Mouse (Mus musculus): ENCODE measurements around the gene Cdh4.
A peak's percentile ranks its signal among the peaks of the same experiment; 100 is the strongest.

The Cdh4 gene

DNA sequence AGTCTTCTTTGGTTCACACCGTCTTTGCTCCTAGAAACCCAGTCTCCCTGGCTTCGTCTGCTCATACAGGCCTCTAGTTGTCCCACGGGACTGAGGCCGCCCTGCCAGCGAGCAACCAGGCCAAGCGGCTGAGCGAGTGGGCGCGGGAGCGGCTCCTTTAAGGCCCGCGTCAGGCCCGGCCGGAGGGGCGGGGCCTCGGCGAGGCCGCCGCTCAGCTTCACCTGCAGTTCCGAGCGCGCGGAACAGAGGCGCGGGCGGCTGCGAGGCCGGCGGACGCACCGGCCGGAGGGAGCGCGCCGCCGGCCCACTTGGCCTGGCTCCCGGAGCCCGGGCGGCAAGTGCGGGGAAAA, at the start of gene Cdh4:
Gene Cdh4 (plus strand): TSS at position 241 of the 350 bp plus-strand sequence.
- DNase-seq = peak; percentile 69

DNA sequence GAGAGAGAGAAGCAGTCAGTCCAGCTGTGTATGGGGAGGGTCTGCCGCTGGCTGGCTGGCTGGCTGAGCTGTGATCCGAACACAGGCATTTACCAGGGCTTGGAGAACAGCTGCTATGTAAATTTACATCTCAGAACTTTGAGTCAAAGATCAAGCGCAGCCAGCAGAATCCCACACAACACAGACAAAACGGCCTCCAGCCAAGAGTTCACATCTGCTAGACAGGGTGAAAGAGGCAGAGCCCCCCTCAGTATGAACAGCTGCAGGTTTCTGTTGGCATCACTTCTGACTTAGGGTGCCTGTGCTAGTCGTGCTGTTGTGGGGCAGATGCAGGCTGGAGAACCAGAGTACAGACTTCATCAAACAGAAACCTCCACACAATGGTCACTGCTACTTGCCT, 46.8 kb upstream of the Cdh4 start:
- DNase-seq = no peak

DNA sequence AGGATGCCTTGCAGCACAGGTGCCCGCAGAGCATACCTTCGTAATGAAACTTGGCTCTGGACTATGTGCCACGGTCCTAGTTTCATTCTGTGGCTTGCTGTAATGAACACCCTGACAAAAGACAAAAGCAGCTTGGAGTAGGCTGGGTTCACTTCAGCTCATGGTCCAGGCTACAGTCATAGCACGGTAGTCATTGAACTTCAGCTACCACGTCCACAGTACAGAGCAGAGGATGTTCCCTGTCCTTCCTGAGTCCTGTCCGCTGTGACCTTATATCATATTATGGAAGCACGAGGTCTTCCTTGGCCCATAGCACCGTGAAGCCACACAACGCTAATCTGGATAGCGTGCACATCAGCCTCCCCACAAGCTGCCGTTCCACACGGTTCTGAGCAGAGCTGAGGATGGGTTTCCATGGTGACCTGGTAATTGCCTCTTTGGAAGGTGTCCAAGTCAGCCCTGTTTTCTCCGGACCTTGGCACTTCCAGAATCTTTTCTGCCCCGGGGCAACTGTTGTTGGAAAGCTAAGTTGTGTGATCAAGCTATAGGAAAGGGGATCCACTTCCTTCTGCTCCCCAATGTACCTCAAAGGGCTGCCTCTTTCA, 42.5 kb upstream of the Cdh4 start:
- DNase-seq = no peak

DNA sequence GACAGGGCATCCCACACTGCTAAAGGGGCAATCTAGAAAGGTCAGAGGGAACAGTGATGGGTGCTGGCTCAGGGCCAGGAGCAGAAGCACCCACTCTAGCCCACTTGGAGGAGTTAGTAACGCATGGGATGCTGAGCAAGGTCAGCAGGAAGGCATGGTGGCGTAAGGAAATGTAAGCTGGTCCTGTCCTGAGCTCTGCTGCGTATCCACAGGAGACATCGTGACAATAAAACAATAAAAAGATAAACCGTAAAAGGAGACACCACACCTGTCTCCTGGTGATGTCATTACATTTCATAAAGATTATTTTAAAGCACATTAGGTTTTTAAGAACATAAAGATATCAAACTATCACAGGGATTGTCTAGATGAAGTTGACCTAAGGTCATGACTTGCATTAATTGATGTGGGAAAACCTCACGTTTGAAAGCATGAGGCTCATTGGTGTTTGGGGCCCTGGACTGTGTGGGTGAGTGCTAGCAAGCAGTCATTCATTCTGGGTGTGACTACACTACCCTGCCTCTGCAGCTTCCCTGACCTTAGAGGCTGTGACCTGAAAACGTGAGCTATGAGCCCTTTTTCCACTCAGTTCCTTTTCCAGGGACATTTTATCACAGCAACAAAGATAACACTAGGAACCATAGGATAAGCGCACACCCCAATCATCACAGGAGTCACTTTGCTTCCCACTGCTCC, 31.2 kb upstream of the Cdh4 start:
- DNase-seq = no peak

DNA sequence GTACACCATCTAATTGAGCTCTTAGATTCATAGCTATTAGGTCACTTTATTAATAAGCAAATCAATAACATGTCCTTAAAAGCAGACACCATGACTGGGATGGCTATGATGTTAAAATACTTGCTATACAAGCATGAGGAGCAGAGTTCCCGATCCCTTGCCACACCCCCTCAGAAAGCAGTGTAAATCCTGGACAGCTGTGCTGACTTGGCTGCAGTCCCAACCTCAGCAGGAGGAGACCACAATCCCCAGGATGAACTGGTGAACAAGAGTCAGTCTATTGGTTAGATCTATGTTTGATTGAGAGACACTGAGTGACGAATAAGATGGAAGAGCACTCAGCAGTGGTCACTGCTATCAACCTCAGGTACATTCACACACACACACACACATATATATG, 29.3 kb upstream of the Cdh4 start:
- DNase-seq = no peak

DNA sequence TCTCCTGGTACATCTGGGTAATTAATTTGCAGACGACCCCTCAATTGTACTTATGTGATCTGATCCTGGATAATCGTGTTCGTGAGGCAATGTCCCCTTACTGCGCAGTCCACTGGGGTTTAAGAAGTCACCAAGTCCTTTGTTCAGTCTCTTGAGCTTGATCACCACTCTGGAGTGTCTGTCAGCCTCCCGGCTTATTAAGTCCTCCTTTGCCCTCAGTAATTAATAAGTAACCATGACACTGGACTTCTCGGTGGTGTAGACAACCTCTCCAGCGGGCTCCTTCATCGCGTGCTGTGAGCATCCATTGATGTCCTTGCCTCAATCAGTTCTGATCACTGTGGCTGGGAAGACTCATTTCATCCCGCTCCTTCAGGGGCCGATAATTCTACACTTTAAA, 28.0 kb upstream of the Cdh4 start:
- DNase-seq = no peak

DNA sequence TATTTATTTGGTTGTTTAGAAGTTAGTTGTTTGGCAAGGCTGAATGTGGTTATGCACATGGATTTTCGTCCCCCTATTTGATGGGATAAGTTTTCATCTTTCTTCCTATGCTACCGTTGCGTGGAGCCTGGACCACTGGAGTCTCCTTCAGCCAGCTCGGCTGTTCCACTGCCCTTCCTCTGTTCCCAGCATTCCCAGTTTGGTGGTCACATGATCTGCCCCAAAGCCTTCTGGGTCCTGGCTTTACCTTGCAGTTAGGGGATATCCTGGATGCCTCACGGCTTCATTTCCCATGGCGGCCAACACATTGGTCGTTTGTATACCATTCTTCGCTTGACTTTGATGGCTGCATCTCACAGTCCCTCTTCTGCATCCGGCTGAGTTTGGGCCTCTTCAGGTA, 27.5 kb upstream of the Cdh4 start:
- DNase-seq = no peak

DNA sequence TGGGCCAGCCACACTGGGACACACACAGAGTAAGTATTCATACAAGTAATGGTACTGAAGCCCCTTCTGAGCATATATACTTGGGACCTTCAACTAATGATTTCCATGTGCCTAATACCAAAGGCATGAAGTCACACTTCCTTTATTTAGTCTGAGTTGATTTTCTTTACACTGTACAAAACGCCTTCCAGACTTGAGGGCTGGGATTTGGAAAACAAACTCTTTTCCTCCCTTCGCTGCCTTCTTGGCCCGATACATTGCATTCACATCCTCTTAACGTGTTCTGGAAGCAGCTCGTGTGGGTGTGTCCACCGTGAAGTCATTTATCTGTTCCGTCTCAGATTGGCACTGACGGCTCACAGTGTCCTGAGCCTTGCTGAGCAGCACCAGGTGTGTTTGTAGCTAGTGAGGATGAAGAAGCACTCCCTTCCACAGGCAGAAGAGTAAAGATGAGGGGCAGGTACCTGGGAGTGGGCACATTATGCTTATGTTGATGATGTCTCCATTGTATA, 26.3 kb upstream of the Cdh4 start:
- DNase-seq = peak; percentile 18

DNA sequence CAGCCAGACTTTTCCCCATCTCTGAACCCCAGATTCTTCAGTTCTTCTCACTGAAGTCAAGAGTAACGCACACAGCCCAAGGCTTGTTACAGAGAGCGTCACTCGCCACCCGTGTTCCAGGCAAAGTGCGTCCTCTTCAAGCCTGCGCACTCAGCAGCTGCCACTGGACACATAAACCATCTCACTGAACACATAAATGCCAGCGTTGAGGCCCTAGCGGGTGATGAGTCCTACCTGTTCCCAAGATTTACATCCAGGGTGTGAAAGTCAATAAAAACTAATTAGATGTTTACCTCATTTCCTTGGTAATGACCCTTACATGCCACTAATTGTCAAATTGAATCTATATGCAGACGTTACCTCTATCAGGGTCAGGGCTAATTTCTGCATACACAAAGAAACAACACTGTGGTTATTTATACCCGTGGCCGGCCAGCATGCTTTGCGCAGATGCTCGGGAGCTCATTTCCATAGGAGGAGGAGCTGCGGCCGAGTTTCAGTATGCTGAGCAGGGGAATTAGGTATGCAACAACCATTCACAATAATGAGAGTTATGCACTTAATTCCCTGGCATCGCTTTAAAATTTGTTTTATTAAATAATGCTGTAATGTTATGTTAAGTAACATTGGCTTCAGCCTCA, 25.5 kb upstream of the Cdh4 start:
- no peak for DNase-seq

DNA sequence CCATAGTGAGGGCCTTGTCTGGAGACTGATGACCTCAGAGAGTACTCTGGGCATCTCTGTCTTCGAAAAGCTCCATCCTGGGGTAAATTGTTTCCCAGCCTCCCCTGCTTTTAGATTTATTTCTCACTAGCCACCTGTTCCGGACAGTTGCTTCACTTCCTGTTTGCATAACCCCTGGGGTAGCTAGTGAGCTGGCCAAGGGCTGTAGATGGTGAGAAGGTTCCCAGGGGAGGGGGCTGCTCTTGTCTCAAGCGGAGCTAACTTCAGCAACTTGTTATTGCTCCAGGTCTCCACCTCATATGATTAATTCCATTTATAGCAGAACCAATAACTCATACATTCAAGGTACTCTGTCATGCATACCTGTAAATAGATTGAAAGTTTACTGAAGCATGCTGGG, 16.6 kb upstream of the Cdh4 start:
- DNase-seq = no peak

DNA sequence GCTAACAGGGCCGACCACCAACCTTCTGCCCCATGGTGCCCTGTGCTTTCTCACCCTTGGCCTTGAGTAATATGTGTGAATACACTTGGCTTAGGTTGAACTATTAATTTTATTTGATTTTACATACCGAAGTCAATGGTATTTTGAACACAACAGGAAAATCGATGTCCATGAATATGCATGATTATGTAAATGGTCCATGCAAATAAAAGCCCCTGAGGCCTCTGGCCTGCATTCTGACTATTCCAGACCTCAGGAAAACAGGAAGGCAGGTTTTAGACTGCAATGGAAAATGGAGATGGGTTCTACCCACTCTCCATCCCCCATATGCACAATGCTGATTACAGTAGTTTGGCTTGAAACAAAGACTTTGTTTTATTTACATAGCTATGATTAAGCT, 13.3 kb upstream of the Cdh4 start:
- no peak for DNase-seq

DNA sequence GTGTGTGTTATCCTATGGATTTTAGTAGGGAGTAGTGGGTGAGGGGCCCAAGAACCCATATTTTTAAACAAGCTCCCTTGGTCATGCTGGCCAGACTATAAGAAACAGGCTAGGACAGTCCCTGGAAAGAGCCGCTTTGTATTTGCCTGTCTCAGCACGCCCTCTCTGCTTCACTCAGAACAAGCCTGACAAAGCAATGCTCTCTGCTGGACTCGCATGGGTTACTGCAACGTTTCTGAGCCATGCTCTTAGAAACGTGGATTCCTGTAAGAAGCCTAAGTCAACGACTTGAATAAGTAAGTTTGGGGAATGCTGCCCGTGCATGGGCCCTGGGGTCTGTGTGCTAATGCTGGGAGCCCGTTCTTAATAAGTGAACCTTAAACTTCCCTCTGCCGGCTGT, 2.1 kb upstream of the Cdh4 start:
- no peak for DNase-seq

DNA sequence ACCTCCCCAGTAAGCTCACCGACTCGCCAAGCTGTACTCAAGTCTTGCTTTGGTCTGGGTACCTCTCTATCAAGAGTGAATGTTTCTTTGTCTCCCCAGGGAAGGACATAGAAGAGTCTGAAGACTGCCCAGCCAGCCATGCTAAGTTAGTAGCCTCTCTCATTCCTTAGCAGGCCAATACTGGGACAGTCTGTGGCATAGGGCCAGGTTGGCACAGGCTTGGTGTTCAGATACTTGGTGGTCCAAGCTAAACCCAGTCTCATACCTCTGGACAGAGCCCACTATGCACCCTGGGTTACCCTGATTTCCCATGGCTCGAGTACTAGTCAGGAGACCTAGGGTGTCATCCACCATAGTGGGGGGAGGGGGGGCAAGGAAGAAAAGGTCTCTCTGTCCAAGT, 1.1 kb upstream of the Cdh4 start:
- DNase-seq = no peak

DNA sequence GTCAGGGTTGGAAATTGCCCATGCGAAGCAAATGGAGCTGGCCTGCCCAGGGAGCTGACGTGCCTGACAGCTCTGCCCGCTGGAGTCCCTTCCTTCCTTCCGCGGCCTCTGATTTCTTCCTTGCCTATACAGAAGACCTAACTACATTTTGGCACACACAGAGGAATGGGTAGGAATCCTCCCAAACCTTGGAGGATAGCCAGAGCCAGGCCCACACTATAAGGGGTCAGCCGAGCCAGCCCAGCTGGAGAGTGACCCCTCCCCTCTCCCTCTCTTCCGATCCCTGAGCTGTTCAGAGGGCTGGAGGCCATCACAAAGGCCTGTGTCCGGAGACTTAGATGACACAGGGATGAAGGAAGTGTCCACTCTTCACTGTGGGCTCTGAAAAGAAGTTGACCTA, 514 bp upstream of the Cdh4 start:
- DNase-seq = peak; percentile 50

DNA sequence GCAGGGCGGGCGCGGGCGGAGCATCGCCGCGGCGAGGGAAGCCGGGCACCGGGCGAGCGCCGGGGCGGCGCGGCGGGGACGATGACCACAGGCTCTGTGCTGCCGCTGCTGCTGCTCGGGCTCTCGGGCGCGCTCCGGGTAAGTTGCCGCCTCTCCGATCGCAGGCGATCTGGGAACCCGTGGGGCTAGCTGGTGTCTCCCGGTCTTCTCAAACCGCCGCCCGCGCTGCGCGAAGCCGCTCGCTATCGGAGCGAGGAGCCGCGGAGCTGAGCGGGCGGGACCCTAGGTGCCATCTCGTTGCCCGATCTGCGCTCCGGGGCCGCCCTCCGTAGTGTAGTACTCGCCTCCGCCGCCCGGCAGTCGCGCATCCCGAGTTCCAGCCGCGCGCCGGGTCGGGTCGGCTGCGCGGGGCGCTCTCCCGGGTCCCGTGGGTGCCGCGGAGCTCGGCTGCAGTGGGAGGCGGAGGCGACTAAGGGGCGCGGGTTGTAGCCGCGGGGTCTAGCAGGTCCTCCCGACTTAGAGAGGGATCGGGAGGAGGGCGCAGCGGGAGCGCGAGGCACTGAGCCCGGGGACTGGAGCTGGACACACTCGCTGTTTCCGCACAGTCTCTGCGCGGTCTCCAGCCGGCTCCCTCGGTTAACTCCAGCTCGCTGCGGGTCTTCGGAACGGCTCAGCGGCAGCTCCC, 452 bp downstream of the Cdh4 start:
- peak; percentile 51 for DNase-seq

DNA sequence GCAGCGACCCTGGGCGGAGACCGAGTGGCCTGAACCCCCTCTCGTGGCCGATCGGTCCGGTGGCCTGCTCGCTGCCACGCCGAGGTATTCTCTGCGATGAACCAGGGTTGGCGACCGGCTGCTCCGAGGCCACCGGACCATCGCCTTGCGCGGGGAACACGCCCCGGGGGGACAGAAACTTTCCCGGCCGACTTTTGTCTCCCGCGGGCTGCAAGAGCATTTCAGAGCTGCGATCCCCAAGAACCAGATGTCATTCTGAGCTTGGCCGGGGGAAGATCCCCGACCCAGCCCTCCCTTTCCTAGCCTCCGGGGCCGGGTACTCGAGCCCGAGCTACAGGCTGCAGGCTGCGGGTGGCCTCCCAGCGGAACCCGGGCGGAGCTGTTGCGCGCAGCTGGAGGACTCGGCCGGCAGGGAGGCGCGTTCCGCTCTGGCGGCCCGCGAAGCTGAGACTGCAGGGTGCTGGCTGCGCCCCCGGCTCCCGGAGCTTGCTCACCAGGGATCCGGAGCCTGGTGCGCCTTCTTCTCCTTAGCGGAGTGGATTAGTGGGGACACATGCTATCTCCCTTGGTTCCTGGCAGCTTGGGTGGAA, 1.1 kb downstream of the Cdh4 start:
- peak; percentile 45 for DNase-seq

DNA sequence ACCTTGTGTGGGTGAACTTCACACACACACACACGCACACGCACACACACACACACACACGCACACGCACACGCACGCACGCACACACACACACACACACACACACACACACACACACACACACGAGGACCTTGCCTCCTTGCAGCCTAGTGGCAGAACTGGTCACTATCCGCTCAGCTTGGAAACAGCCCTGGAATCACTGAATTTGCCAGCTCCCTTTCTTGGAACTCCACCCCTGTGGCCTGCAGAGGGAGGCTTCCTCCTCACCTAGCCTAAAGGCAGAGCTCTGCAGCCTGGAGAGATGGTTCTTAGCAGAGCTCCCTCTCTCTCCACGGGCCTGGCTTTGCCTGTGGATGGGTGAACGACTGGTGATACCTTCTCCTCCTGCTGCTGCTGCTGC, 1.7 kb downstream of the Cdh4 start:
- DNase-seq = peak; percentile 8

DNA sequence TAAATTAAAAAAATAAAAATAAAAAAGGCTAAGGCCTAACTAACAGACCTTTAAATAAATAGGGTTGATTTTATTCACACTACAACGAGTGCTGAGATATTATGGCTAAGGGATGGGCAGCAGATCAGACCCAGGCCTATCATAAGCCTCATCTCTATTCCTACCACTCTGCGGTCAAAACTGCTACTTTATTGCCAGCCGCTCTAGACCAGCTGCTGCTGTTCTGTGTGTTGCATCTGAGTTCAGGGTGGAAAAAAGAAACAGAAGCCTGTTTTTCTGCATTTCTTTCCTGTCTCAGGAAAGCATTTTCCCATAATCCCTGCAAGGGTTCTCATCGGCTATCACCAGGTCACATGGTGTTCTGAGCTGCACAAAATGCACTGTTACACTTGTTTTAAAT, 6.0 kb downstream of the Cdh4 start:
- no peak for DNase-seq

DNA sequence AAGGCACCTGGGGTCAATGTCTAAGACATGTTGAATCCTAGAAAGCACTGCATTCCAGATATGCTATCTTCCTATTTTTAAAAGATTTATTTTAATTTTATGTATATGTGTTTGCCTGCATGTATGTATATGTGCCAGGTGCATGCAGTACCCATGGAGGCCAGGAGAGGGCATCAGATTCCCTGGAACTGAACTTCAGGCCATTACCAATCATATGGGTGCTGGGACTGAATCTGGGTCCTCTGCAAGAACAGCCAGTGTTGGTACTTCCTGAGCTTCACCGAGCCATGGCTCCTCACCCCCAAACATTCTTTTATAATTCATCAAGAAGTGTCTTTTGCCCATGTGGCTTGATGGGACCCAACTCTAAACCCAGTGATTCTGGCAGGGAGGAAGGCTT, 6.8 kb downstream of the Cdh4 start:
- no peak for DNase-seq

DNA sequence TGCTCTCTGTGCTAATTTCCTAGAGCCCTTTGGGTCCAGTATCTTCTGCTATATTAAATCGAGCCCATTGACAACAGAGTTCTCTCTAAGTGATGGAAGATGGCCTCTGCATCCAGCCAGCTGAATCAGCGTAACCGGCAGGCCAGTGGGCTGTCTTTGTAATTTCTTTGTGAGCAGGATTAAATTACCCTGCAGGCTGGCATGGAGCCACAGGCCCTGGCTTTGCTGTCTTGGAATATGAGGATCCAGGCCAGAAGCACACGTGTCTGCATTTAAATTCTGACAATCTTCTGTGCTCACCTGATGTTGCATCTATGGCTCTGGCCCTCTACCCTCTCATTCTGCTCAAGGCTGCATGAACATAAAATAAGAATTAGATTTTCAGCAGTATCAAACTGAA, 17.0 kb downstream of the Cdh4 start:
- no peak for DNase-seq

DNA sequence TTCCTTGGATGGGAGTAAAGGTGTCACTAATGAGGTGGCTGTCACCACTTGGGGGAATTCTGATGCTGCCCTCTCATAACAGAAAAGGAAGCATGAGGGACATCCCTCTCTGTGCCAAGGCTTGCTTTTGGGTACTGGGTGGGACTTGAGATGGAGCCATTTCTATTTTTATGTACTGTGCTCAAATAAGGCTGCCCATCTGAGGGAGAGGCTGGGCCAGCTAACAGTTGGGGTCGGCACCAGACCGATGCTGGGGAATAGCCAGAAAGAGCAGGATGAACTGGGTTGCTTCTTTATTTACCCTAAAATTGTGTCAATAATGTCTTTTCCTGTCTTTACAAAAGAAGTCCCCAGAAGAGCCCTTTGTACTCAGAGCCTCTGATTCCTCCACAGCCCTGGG, 17.4 kb downstream of the Cdh4 start:
- no peak for DNase-seq

DNA sequence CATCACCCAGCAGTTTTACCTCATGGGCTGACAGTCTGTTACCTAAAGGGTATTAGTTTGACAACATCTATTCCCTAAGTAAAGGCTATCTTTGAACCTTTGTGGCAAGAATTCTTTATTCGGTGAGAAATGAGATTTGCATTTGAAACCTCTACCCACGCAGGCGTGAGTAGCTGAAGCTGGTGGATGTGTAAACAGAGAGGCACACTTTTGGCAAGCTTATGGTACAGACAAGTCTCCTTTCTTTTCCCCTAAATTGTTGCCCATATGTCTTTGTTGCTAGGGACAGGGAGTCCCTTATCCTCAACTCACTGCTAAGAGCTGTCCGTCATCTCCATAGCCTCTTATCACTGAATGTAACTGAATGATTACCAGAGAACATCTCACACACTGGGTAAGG, 21.3 kb downstream of the Cdh4 start:
- no peak for DNase-seq

DNA sequence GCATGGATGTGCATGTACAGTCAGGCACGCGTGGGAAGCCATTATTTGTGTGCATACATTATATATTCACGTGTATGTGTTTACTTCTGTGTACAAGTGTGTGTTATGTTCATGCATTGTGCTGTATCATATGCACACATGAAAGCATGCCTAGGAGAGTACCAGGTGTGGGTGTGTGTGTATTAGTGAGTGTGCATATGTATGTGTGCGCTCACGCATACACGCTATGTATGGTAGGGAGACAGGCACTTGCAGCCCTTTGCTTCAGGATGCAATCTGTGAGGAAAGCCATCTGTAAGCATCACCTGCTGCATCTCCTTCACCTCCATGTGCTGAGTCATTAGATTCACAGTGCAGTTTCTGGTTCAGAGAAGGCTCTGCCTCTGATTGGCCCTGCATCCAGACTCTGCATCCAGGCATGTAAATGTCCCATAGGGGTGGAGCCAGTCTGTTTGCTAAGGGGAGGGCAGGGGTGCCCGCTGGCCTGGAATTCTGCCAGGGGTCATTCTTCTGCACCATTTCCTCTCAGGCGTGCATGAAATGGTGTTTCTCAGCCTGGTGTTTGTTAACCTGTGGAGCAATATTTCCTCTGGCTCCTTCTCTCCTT, 25.7 kb downstream of the Cdh4 start:
- no peak for DNase-seq

Measured in lung, postnatal 10 days (tissue).